Mouse (Mus musculus): ENCODE measurements around the gene Tmem158. TPM values are rescaled to one million over a fixed set of nuclear protein-coding genes. Genes with fewer than 3 reads are reported as not detected.

Tmem158 gene
- 2.4 TPM in 2 replicates for polyA plus RNA-seq (2012; rRNA removed)

DNA sequence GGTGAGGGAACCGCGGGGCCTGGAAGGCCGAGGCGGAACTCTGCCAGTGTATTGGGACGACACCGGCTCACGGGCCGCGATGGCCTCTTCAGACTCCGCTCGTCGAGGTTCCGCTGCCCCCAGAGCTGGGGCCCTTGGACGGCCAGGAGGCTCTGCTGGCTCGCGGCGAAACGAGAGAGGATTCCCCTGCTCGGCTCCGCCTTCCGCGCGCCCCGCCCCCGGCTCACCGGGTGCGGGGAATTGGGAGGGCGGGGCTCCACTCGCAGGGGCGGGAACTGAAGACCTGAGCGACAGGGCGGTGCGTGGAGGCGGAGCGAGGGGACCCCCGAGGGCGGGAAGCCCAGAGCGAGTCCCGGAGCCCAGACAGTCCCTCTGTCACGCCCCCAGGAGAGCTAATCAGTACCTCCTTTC lies at the start of gene Tmem158:
Tmem158 (minus strand) TSS at position 154 of the 411 bp plus-strand sequence.

GRCm38 (mm10) chr9:123215621-123216440 lies 44.7 kb downstream of the Tmem158 start, which contains the start of gene Cdcp1:
TSS of gene Cdcp1 (minus strand) at chr9:123216038.

Other genes with a start within 250 kb of the Tmem158 start
- gene Tmem42, start 239.4 kb downstream of the Tmem158 start, polyA plus RNA-seq (2012; rRNA removed) = 3.5 and 3.8 TPM in 2 replicates
- gene Tgm4, start 226.0 kb downstream of the Tmem158 start, polyA plus RNA-seq (2012; rRNA removed) = 0.01 and 0.02 TPM in 2 replicates
- 15.9 and 20.0 TPM in 2 replicates for gene Zdhhc3, start 147.6 kb downstream of the Tmem158 start, polyA plus RNA-seq (2012; rRNA removed)
- 85.2 and 87.4 TPM in 2 replicates for gene Exosc7, start 147.5 kb downstream of the Tmem158 start, polyA plus RNA-seq (2012; rRNA removed)
- gene Clec3b, start 109.8 kb downstream of the Tmem158 start, polyA plus RNA-seq (2012; rRNA removed) = 0.13 and 0.26 TPM in 2 replicates
- 0.32 and 0.33 TPM in 2 replicates for gene Cdcp1, start 44.7 kb downstream of the Tmem158 start, polyA plus RNA-seq (2012; rRNA removed)
- gene Lars2, start 106.2 kb upstream of the Tmem158 start, polyA plus RNA-seq (2012; rRNA removed) = 214 and 294 TPM in 2 replicates
- gene Limd1, start 217.9 kb upstream of the Tmem158 start, polyA plus RNA-seq (2012; rRNA removed) = 10.9 and 12.9 TPM in 2 replicates